Mouse (Mus musculus) hindbrain, postnatal 0 days (tissue): ENCODE measurements around the gene Insr. TPM values are rescaled to one million over a fixed set of nuclear protein-coding genes. Genes with fewer than 3 reads are reported as not detected.

Source experiments
- ATAC-seq: fragments of 200-750 bp; cut with Nextera tagmentation; 2 replicates; pipeline ENCODE4 v1.8.0; 2017; ENCODE audit warnings: mild to moderate bottlenecking, moderate TSS enrichment, moderate library complexity
- DNase-seq: peaks from one replicate; pipeline ENCODE4 v3.0.0-alpha.2; 2015; ENCODE audit warnings: low spot score
- H3K27ac ChIP-seq: fragments of 300-500 bp; sonication (generic); 2 replicates; pipeline ENCODE4 v1.5.1; 2014; ENCODE audit warnings: mild to moderate bottlenecking
- H3K27me3 ChIP-seq: fragments of 300-500 bp; sonication (generic); 2 replicates; pipeline ENCODE4 v1.6.1; 2014; ENCODE audit warnings: low read length, mixed read lengths; ENCODE audit not compliant: insufficient read depth
- H3K36me3 ChIP-seq: fragments of 300-500 bp; sonication (generic); 2 replicates; pipeline ENCODE4 v1.6.1; 2014; ENCODE audit warnings: low read length, mixed read lengths; ENCODE audit not compliant: insufficient read depth
- H3K4me1 ChIP-seq: fragments of 300-500 bp; sonication (generic); 2 replicates; pipeline ENCODE4 v1.6.1; 2014; ENCODE audit warnings: antibody characterized with exemption, low read length, mixed read lengths; ENCODE audit not compliant: insufficient read depth
- H3K4me2 ChIP-seq: fragments of 300-500 bp; sonication (generic); 2 replicates; pipeline ENCODE4 v1.6.1; 2014; ENCODE audit warnings: low read depth, mild to moderate bottlenecking, low read length, moderate library complexity, mixed read lengths
- H3K4me3 ChIP-seq: fragments of 300-500 bp; sonication (generic); 2 replicates; pipeline ENCODE4 v1.5.1; 2014; ENCODE audit warnings: low read length
- H3K9ac ChIP-seq: fragments of 300-500 bp; sonication (generic); replicated peaks from 2 replicates; pipeline ENCODE4 v1.6.1; 2014; ENCODE audit warnings: mild to moderate bottlenecking, low read length, moderate library complexity, mixed read lengths
- H3K9me3 ChIP-seq: fragments of 300-500 bp; sonication (generic); 2 replicates; pipeline ENCODE4 v1.6.1; 2016; ENCODE audit warnings: low read length, mixed read lengths
- CTCF ChIP-seq: IDR thresholded peaks from 2 replicates; pipeline ENCODE4 v1.5.1; 2016; ENCODE audit warnings: antibody characterized with exemption, control low read depth, low read depth
- WGBS: fragments of 180-500 bp; shearing (Covaris S2); extraction: QIAGEN DNeasy Blood & Tissue Kit; methylation state at CpG from one replicate; pipeline ENCODE4 v1.1.7; 2014; 5-methylcytosine and 5-hydroxymethylcytosine counted together
- polyA plus RNA-seq: library from polyadenylated mRNA; unstranded; fragments of >200 nt; fragmentation: Nextera tagmentation; extraction: Ambion mirVana; gene quantifications from 2 replicates; pipeline ENCODE4 v1.2.1, GENCODE M21; 2015
- total RNA-seq: library from RNA; depleted of rRNA; stranded (reverse); fragments of >200 nt; gene quantifications from 2 replicates; pipeline ENCODE4 v1.2.3, GENCODE M21; 2014

The Insr gene
- total and polyA plus RNA-seq, 2 experiments from 2014 or later: 34.0 to 46.9 TPM

DNA sequence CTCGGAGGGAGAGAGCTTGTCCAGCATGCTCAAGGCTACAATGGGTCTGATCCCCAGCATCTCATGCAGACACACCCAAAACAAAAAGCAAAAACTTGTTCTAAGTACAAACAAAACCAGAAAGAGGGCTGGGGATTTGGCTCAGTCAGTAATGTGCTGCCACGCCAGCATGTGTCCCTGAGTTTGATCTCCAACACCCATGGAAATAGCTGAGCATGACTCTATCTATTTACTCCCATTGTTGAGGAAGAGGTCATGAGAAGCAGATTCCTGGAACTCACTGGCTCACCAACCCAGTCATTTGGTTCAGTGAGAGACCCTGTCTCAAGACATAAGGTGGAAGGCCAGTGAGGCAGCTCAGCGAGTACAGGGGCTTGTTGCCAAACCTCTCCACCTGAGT lies 40.6 kb downstream of the Insr start:
- H3K27ac ChIP-seq: no peak overlapping the region
- no peaks in the 10 kb centered on the region for H3K36me3 ChIP-seq
- no peak overlapping the region for H3K9ac ChIP-seq
- 81% methylated on average over 3 of the region's 3 CpGs for WGBS
- ATAC-seq: no peak
- no peak overlapping the region for H3K4me2 ChIP-seq
- H3K4me1 ChIP-seq: no peaks in the 10 kb centered on the region
- H3K27me3 ChIP-seq: no peaks in the 10 kb centered on the region
- TF ChIP-seq CTCF: no peak
- H3K9me3 ChIP-seq: no peaks in the 10 kb centered on the region
- no peak overlapping the region for H3K4me3 ChIP-seq
- no peak for DNase-seq

DNA sequence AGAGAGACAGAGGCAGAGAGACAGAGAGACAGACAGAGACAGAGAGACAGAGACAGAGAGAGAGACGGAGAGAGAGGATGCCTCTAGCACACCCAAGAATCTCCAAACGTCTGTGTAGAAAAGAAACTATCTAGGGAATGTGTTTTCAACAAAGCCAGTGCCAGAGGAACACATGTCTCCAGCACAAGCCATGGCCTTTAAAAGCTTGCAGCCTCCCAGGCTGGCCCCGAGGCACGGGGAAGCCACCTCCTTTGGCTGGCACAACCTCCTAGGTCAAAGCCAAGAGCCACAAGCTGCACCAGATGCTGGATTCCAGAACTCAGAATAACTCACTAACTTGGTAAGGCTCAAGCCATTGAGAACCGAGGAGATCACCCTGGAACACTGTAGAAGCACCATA lies 42.1 kb downstream of the Insr start:
- 50% methylated on average over 5 of the region's 5 CpGs for WGBS
- H3K27ac ChIP-seq: no peak overlapping the region
- TF ChIP-seq CTCF: no peak
- H3K4me2 ChIP-seq: no peak overlapping the region
- ATAC-seq: no peak
- H3K27me3 ChIP-seq: no peaks in the 10 kb centered on the region
- no peak overlapping the region for H3K9ac ChIP-seq
- DNase-seq: no peak
- no peak overlapping the region for H3K4me3 ChIP-seq
- H3K4me1 ChIP-seq: no peaks in the 10 kb centered on the region
- no peaks in the 10 kb centered on the region for H3K9me3 ChIP-seq
- no peaks in the 10 kb centered on the region for H3K36me3 ChIP-seq

DNA sequence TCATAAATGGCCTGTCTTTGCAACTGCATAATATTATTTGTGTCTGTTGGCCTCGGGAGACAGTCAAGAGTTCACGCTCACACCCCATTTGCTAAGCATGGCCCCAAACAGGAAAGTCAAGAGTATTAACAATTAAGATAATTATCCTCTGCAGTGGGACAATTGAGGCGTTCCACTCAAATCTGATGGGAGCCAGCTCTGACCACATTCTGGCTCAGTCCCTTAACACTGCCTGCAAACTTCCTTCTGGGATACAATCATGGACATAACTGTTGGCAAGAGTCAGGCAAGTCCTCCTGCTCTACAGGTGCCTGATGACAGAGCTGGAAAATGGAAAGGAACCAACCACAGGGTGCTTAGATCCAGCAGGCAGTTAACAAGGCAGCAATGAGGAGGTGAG lies 43.1 kb downstream of the Insr start:
- H3K27ac ChIP-seq: no peak overlapping the region
- no peaks in the 10 kb centered on the region for H3K36me3 ChIP-seq
- no peaks in the 10 kb centered on the region for H3K27me3 ChIP-seq
- no peak overlapping the region for H3K9ac ChIP-seq
- DNase-seq (no peak), ATAC-seq (no peak)
- no peak for TF ChIP-seq CTCF
- no peaks in the 10 kb centered on the region for H3K4me1 ChIP-seq
- H3K4me3 ChIP-seq: no peak overlapping the region
- H3K9me3 ChIP-seq: no peaks in the 10 kb centered on the region
- WGBS: 68% methylated on average over 3 of the region's 3 CpGs
- H3K4me2 ChIP-seq: no peak overlapping the region

DNA sequence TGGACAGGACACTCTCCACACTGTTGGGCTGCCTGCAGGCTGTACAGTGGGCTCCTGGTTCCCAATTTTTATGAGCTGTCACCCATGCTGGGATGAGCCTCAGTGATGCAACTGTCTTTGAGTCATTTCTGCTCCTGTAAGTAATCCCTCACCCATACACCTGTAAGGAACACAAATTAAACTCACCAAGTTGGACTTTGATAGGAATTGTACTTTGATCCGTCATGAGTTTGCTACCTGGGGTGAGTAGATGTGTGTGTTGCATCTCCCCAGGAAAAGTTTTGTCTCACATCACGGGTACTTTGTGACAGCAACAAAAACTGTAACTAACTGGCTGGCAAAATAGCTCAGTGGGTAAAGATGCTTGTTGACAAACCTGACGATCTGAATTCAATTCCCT lies 44.8 kb downstream of the Insr start:
- Histone ChIP-seq H3K4me1 (no peaks in the 10 kb centered on the region), H3K36me3 (no peaks in the 10 kb centered on the region), H3K4me3 (no peak overlapping the region), H3K9me3 (no peaks in the 10 kb centered on the region), H3K4me2 (no peak overlapping the region), H3K27me3 (no peaks in the 10 kb centered on the region), H3K27ac (no peak overlapping the region), H3K9ac (no peak overlapping the region)
- no peak for DNase-seq
- WGBS: 74% methylated on average over 3 of the region's 3 CpGs
- ATAC-seq: no peak
- no peak for TF ChIP-seq CTCF

DNA sequence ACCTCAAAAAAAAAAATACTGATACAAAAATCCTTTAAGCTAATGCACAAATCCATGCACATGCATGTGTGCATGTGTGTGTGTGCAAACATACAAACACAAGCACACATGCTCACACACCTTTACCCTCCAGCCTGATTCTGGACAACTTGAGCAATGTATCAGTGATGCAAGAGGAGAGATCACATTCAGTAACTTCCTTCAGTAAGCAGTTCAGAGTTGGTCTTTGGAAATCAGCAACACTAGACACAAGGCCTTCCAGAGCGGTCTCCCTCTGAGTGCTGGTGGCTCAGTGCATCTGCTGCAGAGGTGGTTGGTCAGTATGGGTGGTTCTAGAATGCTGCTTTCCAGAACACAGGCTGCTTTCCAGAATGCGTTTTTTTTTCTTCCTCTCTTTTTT lies 46.8 kb downstream of the Insr start:
- ATAC-seq: no peak
- H3K9ac ChIP-seq: no peak overlapping the region
- no peak for DNase-seq
- H3K4me2 ChIP-seq: no peak overlapping the region
- no peaks in the 10 kb centered on the region for H3K27me3 ChIP-seq
- no peaks in the 10 kb centered on the region for H3K9me3 ChIP-seq
- no peaks in the 10 kb centered on the region for H3K36me3 ChIP-seq
- H3K4me1 ChIP-seq: no peaks in the 10 kb centered on the region
- no peak overlapping the region for H3K27ac ChIP-seq
- no peak overlapping the region for H3K4me3 ChIP-seq
- WGBS: 100% methylated on average over 2 of the region's 2 CpGs
- no peak for TF ChIP-seq CTCF

DNA sequence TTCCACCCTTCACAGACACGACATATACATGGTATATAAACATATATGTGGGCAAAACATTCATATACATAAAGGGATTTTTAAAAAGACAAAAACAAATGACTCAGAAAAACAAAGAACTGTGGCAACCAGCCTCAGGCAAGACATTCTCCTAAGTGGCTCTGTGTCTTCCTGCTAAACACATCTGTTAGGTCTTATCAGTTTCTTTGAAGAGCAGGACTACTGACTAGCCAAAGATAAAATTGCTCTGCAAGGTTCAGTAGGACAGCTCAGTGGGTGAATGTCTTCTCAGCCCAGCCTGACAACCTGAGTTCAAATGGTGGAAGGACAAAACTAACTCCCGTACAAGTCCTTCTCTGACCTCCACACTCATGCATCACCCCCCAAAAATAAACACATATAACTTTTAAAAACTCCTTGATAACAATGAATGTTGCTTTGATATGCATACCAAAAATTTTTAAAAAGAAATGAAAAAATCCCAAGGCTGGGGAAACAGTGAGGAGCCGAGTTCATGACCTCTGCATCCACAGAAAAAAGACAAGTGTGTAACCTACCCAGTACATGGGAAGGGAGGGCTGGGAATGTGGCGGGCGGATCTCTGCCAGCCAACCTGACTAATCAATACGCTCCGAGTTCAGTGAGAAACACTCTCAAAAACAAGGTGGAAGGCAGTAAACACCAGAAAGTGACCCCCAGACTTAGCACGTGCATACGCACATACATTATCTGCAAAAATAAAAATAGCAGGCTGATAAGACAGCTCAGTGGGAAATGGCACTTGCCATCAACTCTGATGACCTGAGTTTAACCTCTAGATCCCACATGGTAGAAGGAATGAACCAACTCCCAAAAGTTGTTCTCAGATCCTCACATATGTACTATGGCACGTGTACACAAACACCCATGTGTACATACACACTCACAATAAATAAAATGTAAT lies 49.0 kb downstream of the Insr start:
- Histone ChIP-seq H3K4me1 (no peaks in the 10 kb centered on the region), H3K27ac (no peak overlapping the region), H3K9ac (no peak overlapping the region), H3K9me3 (no peaks in the 10 kb centered on the region), H3K4me3 (no peak overlapping the region), H3K27me3 (no peaks in the 10 kb centered on the region), H3K36me3 (no peaks in the 10 kb centered on the region), H3K4me2 (no peak overlapping the region)
- DNase-seq (no peak), ATAC-seq (no peak)
- WGBS: 90% methylated on average over 10 of the region's 10 CpGs
- no peak for TF ChIP-seq CTCF

DNA sequence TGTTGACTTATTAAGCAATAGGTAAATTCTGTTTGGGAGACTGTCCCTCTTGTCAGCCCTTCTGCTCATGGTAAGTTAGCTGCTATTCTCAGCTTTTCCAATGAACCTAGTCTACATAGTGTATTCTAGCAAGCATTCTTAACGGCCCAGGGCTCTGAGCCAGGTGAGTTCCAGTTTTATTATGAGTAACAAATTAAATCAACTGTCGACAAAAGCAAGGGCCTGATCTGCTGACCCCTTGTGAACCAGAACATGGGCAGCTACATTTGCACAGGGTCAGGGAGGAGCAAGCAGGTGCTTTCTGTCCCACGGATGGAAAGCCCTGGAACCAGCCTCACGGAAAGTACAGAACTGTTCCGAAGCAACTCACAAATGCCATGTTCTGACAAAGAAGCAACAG lies 52.0 kb downstream of the Insr start:
- no peak overlapping the region for H3K4me3 ChIP-seq
- no peak overlapping the region for H3K4me2 ChIP-seq
- DNase-seq (no peak), ATAC-seq (no peak)
- H3K27me3 ChIP-seq: no peaks in the 10 kb centered on the region
- no peaks in the 10 kb centered on the region for H3K9me3 ChIP-seq
- no peaks in the 10 kb centered on the region for H3K4me1 ChIP-seq
- TF ChIP-seq CTCF: no peak
- H3K27ac ChIP-seq: no peak overlapping the region
- 81% methylated on average over 5 of the region's 5 CpGs for WGBS
- H3K36me3 ChIP-seq: no peaks in the 10 kb centered on the region
- H3K9ac ChIP-seq: no peak overlapping the region
